Mouse (Mus musculus) brain, adult 2 months (tissue): ENCODE measurements around the gene Wdr24.
"Not testable (repeated sequence)": the region's sequence is repeated elsewhere in the genome, so short reads cannot be mapped to it uniquely, and the experiment has no call there.

Source experiments
- DNase-seq: peaks from one replicate; pipeline ENCODE4 v3.0.0; 2011; ENCODE audit warnings: low read depth, low spot score

Wdr24 gene

GRCm38 (mm10) chr17:25860832-25861703 lies 37.6 kb downstream of the Wdr24 start, which contains the start of gene Wdr90:
Gene Wdr90, minus strand, starts transcription at chr17:25861501.
- DNase-seq: peak; percentile 99

- DNase-seq: no peak
These were observed 38.5 kb downstream of the Wdr24 start for GRCm38 (mm10) chr17:25861704-25862612.

- DNase-seq: no peak
These were observed 40.3 kb downstream of the Wdr24 start for GRCm38 (mm10) chr17:25863681-25864080.

GRCm38 (mm10) chr17:25864311-25864710 lies 40.9 kb downstream of the Wdr24 start:
- no peak for DNase-seq

- no peak for DNase-seq
These were observed 41.9 kb downstream of the Wdr24 start for GRCm38 (mm10) chr17:25865288-25865687.

- DNase-seq: no peak
These were observed 42.7 kb downstream of the Wdr24 start for GRCm38 (mm10) chr17:25866172-25866571.

GRCm38 (mm10) chr17:25867509-25867835 lies 44.0 kb downstream of the Wdr24 start:
- DNase-seq: no peak

- DNase-seq: peak; percentile 45
These were observed 44.6 kb downstream of the Wdr24 start for GRCm38 (mm10) chr17:25867836-25868600.

GRCm38 (mm10) chr17:25868601-25869191 lies 45.3 kb downstream of the Wdr24 start, which contains the start of gene Mcrip2:
Gene Mcrip2, minus strand, starts transcription at chr17:25868764.
- peak; percentile 92 for DNase-seq

GRCm38 (mm10) chr17:25869498-25869897 lies 46.1 kb downstream of the Wdr24 start:
- DNase-seq: no peak

GRCm38 (mm10) chr17:25869954-25870353 lies 46.5 kb downstream of the Wdr24 start:
- DNase-seq: no peak

GRCm38 (mm10) chr17:25871566-25871965 lies 48.1 kb downstream of the Wdr24 start:
- not testable (repeated sequence) for DNase-seq

- no peak for DNase-seq
These were observed 49.2 kb downstream of the Wdr24 start for GRCm38 (mm10) chr17:25872676-25873075.

- DNase-seq: no peak
These were observed 50.1 kb downstream of the Wdr24 start for GRCm38 (mm10) chr17:25873405-25874147.

- DNase-seq: no peak
These were observed 50.8 kb downstream of the Wdr24 start for GRCm38 (mm10) chr17:25874148-25874720.

- DNase-seq: peak; percentile 95
These were observed 51.3 kb downstream of the Wdr24 start, which contains the start of gene Mettl26 for GRCm38 (mm10) chr17:25874721-25875170. Gene Mettl26, plus strand, starts transcription at chr17:25875074.

GRCm38 (mm10) chr17:25875171-25876136 lies 52.0 kb downstream of the Wdr24 start:
- DNase-seq: peak; percentile 96

GRCm38 (mm10) chr17:25876347-25876915 lies 53.0 kb downstream of the Wdr24 start:
- no peak for DNase-seq
